Mouse (Mus musculus): ENCODE data around the gene Ttyh1.
"Not testable (repeated sequence)": the region's sequence is repeated elsewhere in the genome, so short reads cannot be mapped to it uniquely, and the experiment has no call there.

Ttyh1 gene

GRCm38 (mm10) chr7:4141648-4142325 lies 22.6 kb downstream of the Ttyh1 start:
- DNase-seq (ENCODE audit: low read depth in 1 of 2, low spot score in 2 of 2), result no peak

GRCm38 (mm10) chr7:4142796-4143445 lies 23.7 kb downstream of the Ttyh1 start:
- no peak for DNase-seq (ENCODE audit: low read depth in 1 of 2, low spot score in 2 of 2)

- DNase-seq (ENCODE audit: low read depth in 1 of 2, low spot score in 2 of 2), result no peak
These were observed 24.3 kb downstream of the Ttyh1 start for GRCm38 (mm10) chr7:4143506-4143905.

GRCm38 (mm10) chr7:4144046-4144445 lies 24.8 kb downstream of the Ttyh1 start:
- DNase-seq (ENCODE audit: low read depth in 1 of 2, low spot score in 2 of 2), result no peak

GRCm38 (mm10) chr7:4144766-4145551 lies 25.8 kb downstream of the Ttyh1 start:
- DNase-seq (ENCODE audit: low read depth in 1 of 2, low spot score in 2 of 2), result no peak

GRCm38 (mm10) chr7:4145552-4146190 lies 26.5 kb downstream of the Ttyh1 start:
- DNase-seq (ENCODE audit: low read depth in 1 of 2, low spot score in 2 of 2), result no peak

- no peak for DNase-seq (ENCODE audit: low read depth in 1 of 2, low spot score in 2 of 2)
These were observed 27.3 kb downstream of the Ttyh1 start for GRCm38 (mm10) chr7:4146241-4147180.

- DNase-seq (ENCODE audit: low read depth in 1 of 2, low spot score in 2 of 2), result no peak
These were observed 28.2 kb downstream of the Ttyh1 start for GRCm38 (mm10) chr7:4147371-4147770.

GRCm38 (mm10) chr7:4147836-4148235 lies 28.6 kb downstream of the Ttyh1 start:
- DNase-seq (ENCODE audit: low read depth in 1 of 2, low spot score in 2 of 2), result no peak

- DNase-seq (ENCODE audit: low read depth in 1 of 2, low spot score in 2 of 2), result no peak
These were observed 29.4 kb downstream of the Ttyh1 start for GRCm38 (mm10) chr7:4148341-4149208.

GRCm38 (mm10) chr7:4149209-4150054 lies 30.2 kb downstream of the Ttyh1 start:
- DNase-seq (ENCODE audit: low read depth in 1 of 2, low spot score in 2 of 2), result peak; percentile 49 to 76

- DNase-seq (ENCODE audit: low read depth in 1 of 2, low spot score in 2 of 2), result no peak
These were observed 30.9 kb downstream of the Ttyh1 start, which contains the start of gene Leng9 for GRCm38 (mm10) chr7:4150059-4150541. Leng9 (minus strand) TSS chr7:4150374.

GRCm38 (mm10) chr7:4150811-4151221 lies 31.6 kb downstream of the Ttyh1 start:
- DNase-seq (ENCODE audit: low read depth in 1 of 2, low spot score in 2 of 2), result no peak

- no peak for DNase-seq (ENCODE audit: low read depth in 1 of 2, low spot score in 2 of 2)
These were observed 32.0 kb downstream of the Ttyh1 start for GRCm38 (mm10) chr7:4151241-4151640.

GRCm38 (mm10) chr7:4154356-4154755 lies 35.1 kb downstream of the Ttyh1 start:
- no peak for DNase-seq (ENCODE audit: low read depth in 1 of 2, low spot score in 2 of 2)

- no peak for DNase-seq (ENCODE audit: low read depth in 1 of 2, low spot score in 2 of 2)
These were observed 35.8 kb downstream of the Ttyh1 start for GRCm38 (mm10) chr7:4154976-4155375.

GRCm38 (mm10) chr7:4161596-4161995 lies 42.4 kb downstream of the Ttyh1 start:
- DNase-seq (ENCODE audit: low read depth in 1 of 2, low spot score in 2 of 2), result not testable (repeated sequence)

GRCm38 (mm10) chr7:4163571-4164072 lies 44.4 kb downstream of the Ttyh1 start:
- no peak for DNase-seq (ENCODE audit: low read depth in 1 of 2, low spot score in 2 of 2)

All from monocyte, adult 2 months (primary cell).